Mouse (Mus musculus): ENCODE measurements around the gene Trp53i11. TPM values are rescaled to one million over a fixed set of nuclear protein-coding genes. Genes with fewer than 3 reads are reported as not detected.

Gene Trp53i11
- polyA plus RNA-seq, 1 experiment from 2014 or later = 77.0 TPM

DNA sequence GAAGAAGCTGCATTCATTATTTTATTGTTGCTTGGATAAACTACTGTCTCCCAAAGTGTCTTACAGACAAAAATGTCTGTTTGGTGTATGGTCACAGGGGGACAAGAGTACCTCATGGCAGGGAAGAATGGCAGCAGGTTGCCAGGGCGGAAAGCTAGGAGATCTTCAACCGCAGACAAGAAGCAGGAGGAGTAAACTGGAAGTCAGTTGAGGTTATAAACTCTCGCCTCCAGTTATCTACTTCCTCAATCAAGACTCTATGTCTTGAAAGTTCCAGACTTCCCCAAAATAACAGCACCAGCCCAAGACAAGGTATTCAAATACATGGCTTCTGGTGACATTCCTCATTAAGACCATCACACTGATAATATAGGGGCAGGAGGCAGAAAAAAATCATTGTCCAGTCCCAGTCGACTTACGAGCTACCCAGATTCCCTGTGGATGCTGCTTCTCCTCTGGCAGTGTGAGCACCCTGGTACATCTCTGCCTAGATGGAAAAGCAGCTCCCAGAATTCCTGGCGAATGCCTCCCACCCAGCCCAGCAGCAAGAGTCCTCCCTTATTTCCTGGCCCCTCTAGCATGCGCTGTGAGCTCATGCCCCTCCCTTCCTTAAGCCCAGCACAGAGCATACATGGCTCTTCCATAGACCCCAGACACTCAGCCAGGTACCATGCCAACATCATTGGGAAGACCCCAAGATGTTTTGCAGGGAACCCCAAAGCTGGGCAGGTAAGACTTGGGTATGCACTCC, 25.3 kb upstream of the Trp53i11 start:
- DNase-seq (ENCODE audit: extremely low spot score, low spot score) = no peak
- no peak overlapping the region for H3K4me3 ChIP-seq
- H3K9me3 ChIP-seq = no peaks in the 10 kb centered on the region
- H3K36me3 ChIP-seq (replicated peaks) = no peaks in the 10 kb centered on the region
- peaks cover 16% of the 10 kb centered on the region; the same call in 1 of the 2 replicates for H3K4me1 ChIP-seq
- WGBS = 80% methylated on average over 7 of the region's 7 CpGs
- 0 out of 2 replicates have a peak, but pooled peaks cover 4% of the 10 kb centered on the region for H3K27me3 ChIP-seq (ENCODE audit: poor library complexity, severe bottlenecking)
- no peak overlapping the region for H3K27ac ChIP-seq

DNA sequence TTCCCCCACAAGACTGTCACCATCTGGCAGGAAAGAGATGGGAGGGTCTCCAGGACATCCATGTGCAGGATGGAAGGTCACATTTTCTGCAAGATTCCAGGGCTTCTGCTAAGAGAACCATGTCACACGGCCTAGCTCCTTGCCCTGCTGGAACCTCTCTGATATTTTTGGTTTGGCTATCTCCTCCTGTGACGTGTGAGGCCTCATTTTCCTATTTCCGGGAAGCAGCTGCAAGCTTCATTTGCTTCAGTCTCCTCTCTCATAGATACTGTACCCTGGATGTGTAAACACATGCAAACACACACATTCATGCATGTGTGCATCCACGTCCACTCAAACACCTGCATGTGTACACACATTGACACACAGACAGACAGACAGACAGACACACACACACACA, 24.6 kb upstream of the Trp53i11 start:
- H3K9me3 ChIP-seq = no peaks in the 10 kb centered on the region
- H3K27ac ChIP-seq = no peak overlapping the region
- H3K4me3 ChIP-seq = no peak overlapping the region
- H3K27me3 ChIP-seq (ENCODE audit: poor library complexity, severe bottlenecking) = 0 out of 2 replicates have a peak, but pooled peaks cover 4% of the 10 kb centered on the region
- H3K36me3 ChIP-seq (replicated peaks) = no peaks in the 10 kb centered on the region
- WGBS = 80% methylated on average over 4 of the region's 4 CpGs
- DNase-seq (ENCODE audit: extremely low spot score, low spot score) = no peak
- peaks cover 16% of the 10 kb centered on the region; the same call in 1 of the 2 replicates for H3K4me1 ChIP-seq

DNA sequence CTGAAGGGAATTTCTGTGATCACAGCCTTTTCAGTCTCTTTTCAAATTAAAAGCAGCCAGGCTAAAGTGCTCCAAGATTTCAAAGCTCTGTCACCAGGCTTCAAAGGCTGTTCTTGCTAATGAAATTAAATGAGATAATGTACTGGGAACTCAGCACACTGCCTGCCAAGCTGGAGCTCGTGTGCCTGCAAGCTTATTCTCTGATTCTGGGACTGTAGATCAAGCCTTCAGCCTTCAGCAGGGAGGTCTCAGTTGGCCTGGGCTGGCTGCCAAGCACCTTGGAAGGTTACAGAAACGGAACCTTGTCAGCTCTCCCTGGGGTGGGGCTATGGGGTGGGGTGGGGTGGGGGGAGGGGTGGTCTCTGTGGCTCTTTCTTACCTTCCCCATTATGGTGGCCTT, 24.0 kb upstream of the Trp53i11 start:
- peaks cover 16% of the 10 kb centered on the region; the same call in 1 of the 2 replicates for H3K4me1 ChIP-seq
- no peaks in the 10 kb centered on the region for H3K9me3 ChIP-seq
- no peak overlapping the region for H3K4me3 ChIP-seq
- H3K36me3 ChIP-seq (replicated peaks) = no peaks in the 10 kb centered on the region
- no peak overlapping the region for H3K27ac ChIP-seq
- H3K27me3 ChIP-seq (ENCODE audit: poor library complexity, severe bottlenecking) = 0 out of 2 replicates have a peak, but pooled peaks cover 4% of the 10 kb centered on the region
- WGBS = 45% methylated on average over 2 of the region's 2 CpGs
- DNase-seq (ENCODE audit: extremely low spot score, low spot score) = no peak

DNA sequence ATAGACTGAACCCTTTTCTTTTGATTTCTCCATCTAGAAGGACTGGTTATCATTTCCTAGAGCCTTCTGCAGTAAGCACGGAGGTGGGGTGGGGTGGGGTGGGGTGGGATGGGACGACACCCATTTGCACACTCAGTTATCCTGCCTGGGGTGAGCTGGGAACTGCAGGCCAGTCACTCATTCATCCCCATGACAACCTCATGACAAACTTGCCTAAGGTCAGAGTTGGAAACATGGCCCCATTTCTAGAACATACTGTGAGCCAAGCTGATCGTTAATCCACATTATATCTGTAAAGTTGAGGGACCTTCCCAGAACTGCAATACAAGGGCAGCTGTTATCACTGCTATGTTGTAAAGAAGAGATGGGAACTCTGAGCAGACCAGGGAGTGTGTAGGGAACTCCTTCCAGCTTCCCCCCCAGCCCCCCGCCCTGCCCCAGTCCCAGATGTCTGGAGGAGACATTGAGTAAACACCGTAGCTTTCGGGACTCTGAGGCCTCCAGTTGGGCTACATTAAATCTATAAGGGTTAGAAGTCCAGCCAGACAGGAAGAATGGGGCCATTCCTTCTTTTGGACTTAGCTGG, 23.5 kb upstream of the Trp53i11 start:
- H3K36me3 ChIP-seq (replicated peaks) = no peaks in the 10 kb centered on the region
- H3K4me1 ChIP-seq = peaks cover 16% of the 10 kb centered on the region; the same call in 1 of the 2 replicates
- no peak overlapping the region for H3K27ac ChIP-seq
- DNase-seq (ENCODE audit: extremely low spot score, low spot score) = no peak
- 94% methylated on average over 6 of the region's 6 CpGs for WGBS
- no peak overlapping the region for H3K4me3 ChIP-seq
- H3K9me3 ChIP-seq = no peaks in the 10 kb centered on the region
- H3K27me3 ChIP-seq (ENCODE audit: poor library complexity, severe bottlenecking) = 0 out of 2 replicates have a peak, but pooled peaks cover 4% of the 10 kb centered on the region

DNA sequence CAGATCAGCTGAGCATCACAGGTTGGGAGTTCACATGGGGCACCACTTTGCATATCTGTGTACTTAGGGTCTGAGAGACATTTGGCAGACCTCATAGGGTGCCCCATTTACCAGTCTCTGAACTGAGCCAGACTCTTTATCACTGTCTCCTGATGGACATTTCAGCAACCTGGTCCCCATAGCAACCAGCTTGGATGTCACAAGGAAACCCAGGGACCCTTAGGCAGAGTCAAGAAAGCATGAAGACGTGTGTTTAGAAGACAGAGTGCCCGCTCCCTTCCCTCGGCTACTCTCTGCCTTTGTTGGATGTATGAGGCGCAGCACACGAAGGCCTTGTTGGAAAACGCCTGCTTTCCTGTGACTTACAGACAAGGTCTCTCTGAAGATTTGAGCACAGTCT, 21.1 kb upstream of the Trp53i11 start:
- H3K9me3 ChIP-seq = no peaks in the 10 kb centered on the region
- H3K36me3 ChIP-seq (replicated peaks) = no peaks in the 10 kb centered on the region
- 0 out of 2 replicates have a peak overlapping the region, but pooled peaks have one; percentile 44 for H3K27ac ChIP-seq
- peaks cover 22% of the 10 kb centered on the region for H3K27me3 ChIP-seq (ENCODE audit: poor library complexity, severe bottlenecking)
- DNase-seq (ENCODE audit: extremely low spot score, low spot score) = no peak
- peaks cover 24% of the 10 kb centered on the region for H3K4me1 ChIP-seq
- H3K4me3 ChIP-seq = no peak overlapping the region
- 86% methylated on average over 6 of the region's 6 CpGs for WGBS

DNA sequence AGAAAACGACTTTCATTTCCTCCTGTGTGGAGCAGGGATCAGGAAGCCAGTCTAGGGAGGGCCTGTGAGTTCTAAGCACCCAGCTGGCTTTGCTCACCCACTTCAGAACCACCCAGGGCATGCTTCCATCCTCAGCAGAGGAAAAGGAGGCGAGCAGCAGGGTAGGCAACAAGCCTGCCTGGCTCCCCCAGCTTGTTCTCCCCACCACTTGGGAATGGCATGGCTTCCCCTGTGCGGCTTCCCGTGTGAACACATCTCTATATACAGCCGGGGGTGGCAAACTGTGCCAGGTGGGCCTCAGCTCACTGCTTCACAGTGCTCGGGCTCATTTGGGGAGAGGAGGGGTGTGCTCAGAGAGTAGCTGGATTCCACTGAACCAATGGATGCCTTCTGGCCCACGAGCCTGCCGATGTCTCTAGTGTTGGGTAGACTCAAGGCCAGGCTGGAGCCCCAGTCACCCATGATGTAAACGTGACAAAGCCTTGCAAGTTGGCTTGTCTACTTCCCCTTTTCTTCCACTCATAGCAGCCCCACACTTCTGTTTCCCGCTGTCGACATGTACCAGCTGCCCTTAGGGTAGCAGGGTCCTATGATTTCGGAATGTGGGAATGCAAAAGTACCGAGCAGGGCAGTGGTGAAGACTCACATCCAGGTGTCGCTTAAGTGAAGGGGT, 20.5 kb upstream of the Trp53i11 start:
- H3K27me3 ChIP-seq (ENCODE audit: poor library complexity, severe bottlenecking) = peaks cover 28% of the 10 kb centered on the region

DNA sequence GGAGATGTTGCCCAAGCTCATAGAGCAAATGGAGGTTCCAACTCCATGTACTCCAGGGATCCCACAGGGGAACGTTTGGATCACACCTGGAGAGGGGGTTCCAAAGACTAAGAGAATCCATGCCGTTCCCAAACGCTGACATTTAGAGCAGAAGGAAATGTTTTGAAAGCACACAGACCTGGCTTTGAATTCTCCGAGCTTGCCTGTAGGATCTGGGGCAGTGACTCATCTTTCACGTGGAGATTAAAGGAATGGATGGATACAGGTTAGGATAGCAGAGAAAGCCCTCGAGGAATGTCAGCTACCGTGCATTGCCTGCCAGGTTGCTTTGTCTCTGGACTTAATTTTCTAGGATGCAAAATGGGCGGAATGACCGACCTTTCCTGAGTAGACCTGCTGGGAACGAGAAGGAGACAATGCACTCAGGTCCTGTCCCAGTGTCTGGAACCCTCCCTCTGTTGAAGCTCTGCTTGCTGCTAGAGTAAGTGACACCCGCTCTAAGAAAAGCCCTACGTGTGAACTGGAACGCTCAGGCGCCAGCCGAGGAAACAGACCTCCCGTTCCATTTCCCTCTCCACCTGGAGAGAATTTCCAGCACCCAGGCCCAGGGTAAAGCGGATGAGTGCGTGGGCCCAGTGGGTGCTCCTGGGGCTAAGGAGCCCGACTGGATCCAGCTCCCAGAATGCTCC, 17.0 kb upstream of the Trp53i11 start:
- H3K4me1 ChIP-seq = peaks cover 49% of the 10 kb centered on the region
- DNase-seq (ENCODE audit: extremely low spot score, low spot score) = no peak
- no peaks in the 10 kb centered on the region for H3K36me3 ChIP-seq (replicated peaks)
- H3K27me3 ChIP-seq (ENCODE audit: poor library complexity, severe bottlenecking) = peaks cover 41% of the 10 kb centered on the region
- no peaks in the 10 kb centered on the region for H3K9me3 ChIP-seq
- H3K27ac ChIP-seq = no peak overlapping the region
- no peak overlapping the region for H3K4me3 ChIP-seq
- WGBS = 83% methylated on average over 19 of the region's 19 CpGs

More for the DNA sequence above, 20.5 kb upstream of the Trp53i11 start:
- Histone ChIP-seq H3K9me3 (no peaks in the 10 kb centered on the region), H3K36me3 (replicated peaks) (no peaks in the 10 kb centered on the region), H3K27ac (peak overlapping the region; percentile 44; the same call in 1 of the 2 replicates), H3K4me1 (peaks cover 28% of the 10 kb centered on the region), H3K4me3 (no peak overlapping the region)
- DNase-seq (ENCODE audit: extremely low spot score, low spot score) = no peak
- 85% methylated on average over 14 of the region's 14 CpGs for WGBS

DNA sequence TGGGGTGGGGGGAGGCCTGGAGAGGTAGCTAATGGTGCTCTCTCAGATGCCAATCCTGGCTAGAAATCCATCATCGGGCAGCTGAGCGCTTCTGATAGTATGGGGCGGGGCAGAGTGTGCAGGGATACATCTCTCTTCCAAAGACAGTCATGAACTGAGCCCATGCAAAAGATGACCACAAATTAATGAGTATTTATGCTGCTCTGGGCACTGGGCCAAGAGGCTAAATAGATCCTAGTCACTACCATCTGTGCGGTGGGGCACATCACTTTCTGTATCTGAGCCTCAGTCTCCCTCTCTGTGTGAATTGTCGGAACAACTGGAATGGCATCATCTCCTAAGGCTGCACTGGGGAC, 16.5 kb upstream of the Trp53i11 start:
- H3K27ac ChIP-seq = peak overlapping the region; percentile 12; the same call in 1 of the 2 replicates
- peaks cover 43% of the 10 kb centered on the region for H3K27me3 ChIP-seq (ENCODE audit: poor library complexity, severe bottlenecking)
- H3K9me3 ChIP-seq = no peaks in the 10 kb centered on the region
- peaks cover 54% of the 10 kb centered on the region for H3K4me1 ChIP-seq
- no peaks in the 10 kb centered on the region for H3K36me3 ChIP-seq (replicated peaks)
- 95% methylated on average over 5 of the region's 5 CpGs for WGBS
- DNase-seq (ENCODE audit: extremely low spot score, low spot score) = no peak
- H3K4me3 ChIP-seq = no peak overlapping the region

DNA sequence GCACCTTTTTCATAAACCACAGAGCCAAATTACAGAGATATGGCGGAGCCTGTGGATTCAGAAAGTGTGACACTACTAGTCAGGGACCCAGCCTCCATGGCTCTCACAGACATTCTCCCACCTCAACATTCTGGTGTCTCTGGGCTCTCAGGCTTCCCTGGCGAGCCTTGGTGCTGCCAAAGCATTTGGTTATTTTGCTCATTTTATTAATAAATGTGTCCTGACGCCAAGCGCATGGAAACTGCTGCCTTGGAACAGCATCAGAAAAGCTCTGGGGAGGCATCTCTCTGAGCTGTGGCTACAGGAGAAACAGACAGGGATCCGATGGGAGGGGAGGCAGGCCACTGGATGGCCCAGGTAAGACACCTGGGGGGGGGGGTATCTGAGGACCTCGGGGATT, 15.4 kb upstream of the Trp53i11 start:
- Histone ChIP-seq H3K27me3 (ENCODE audit: poor library complexity, severe bottlenecking) (peaks cover 52% of the 10 kb centered on the region), H3K27ac (peak overlapping the region; percentile 12; the same call in 1 of the 2 replicates), H3K36me3 (replicated peaks) (no peaks in the 10 kb centered on the region), H3K9me3 (no peaks in the 10 kb centered on the region), H3K4me3 (no peak overlapping the region), H3K4me1 (peaks cover 58% of the 10 kb centered on the region)
- WGBS = 82% methylated on average over 6 of the region's 6 CpGs
- DNase-seq (ENCODE audit: extremely low spot score, low spot score) = no peak

DNA sequence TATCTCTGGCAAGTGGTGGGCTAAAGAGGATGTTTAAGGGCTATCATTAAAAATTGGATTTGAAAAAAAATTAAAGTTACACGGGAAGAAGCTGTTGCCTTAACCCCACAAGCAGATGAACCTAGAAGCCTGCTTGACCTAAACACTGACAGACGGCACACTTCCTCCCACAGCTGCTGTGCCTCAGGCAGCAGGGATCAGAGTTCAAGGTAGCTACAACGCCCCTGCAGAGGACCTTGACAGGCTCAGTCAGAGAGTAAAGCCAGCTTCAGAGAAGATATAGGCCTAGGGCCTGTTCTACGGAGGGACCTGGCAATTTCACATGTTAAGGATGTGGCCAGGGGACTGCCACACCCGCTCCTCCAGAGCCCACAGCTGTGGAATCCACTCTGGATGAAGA, 14.9 kb upstream of the Trp53i11 start:
- WGBS = 53% methylated on average over 5 of the region's 5 CpGs
- Histone ChIP-seq H3K4me1 (peaks cover 63% of the 10 kb centered on the region), H3K27ac (peak overlapping the region; percentile 62; the same call in 1 of the 2 replicates), H3K36me3 (replicated peaks) (no peaks in the 10 kb centered on the region), H3K4me3 (no peak overlapping the region), H3K27me3 (ENCODE audit: poor library complexity, severe bottlenecking) (peaks cover 56% of the 10 kb centered on the region), H3K9me3 (no peaks in the 10 kb centered on the region)
- no peak for DNase-seq (ENCODE audit: extremely low spot score, low spot score)

DNA sequence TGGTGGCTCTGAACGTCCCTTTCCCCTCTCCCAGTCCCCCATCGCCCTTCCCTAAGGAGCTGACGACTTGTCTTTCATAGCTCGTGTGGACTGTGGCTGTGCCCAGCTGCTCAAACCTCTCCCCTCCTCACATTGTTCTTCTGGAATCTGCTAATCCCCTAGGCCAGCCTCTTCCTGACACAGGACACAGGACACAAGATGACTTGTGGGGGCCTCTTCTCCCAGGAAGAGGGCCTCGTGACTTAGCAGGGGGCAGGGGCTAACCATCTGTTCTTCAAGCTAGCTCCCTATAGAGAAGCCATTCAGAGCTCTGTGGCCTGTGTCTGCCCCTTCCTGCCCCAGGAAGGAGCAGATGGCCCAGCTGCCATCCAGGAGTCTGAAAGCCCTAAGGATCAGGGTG, 13.2 kb upstream of the Trp53i11 start:
- H3K36me3 ChIP-seq (replicated peaks) = no peaks in the 10 kb centered on the region
- WGBS = 8% methylated on average over 5 of the region's 5 CpGs
- H3K27ac ChIP-seq = peak overlapping the region; percentile 81
- H3K9me3 ChIP-seq = no peaks in the 10 kb centered on the region
- no peak overlapping the region; the same call in 1 of the 2 replicates for H3K4me3 ChIP-seq
- peak; percentile 41 for DNase-seq (ENCODE audit: extremely low spot score, low spot score)
- peaks cover 79% of the 10 kb centered on the region for H3K4me1 ChIP-seq
- peaks cover 73% of the 10 kb centered on the region for H3K27me3 ChIP-seq (ENCODE audit: poor library complexity, severe bottlenecking)

DNA sequence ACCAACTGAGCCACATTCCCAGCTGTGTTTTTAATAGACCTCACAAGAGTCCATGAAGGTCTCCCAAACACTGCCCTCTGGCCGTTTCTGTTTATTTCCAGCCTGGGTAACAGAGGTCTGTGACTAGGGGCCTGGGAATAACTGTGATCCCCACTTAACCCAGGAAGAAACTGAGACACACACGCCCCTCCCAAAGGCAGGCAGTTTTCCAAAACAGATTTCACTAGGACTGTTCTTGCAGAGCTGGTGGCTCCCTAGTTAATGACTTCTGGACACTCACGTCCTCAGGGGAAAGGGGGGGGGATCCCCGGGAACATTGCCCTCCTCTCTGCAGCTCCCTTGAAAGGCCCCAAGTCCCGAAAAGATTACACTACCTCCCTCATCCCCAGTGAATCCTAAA, 12.1 kb upstream of the Trp53i11 start:
- Histone ChIP-seq H3K27me3 (ENCODE audit: poor library complexity, severe bottlenecking) (peaks cover 77% of the 10 kb centered on the region), H3K9me3 (no peaks in the 10 kb centered on the region), H3K4me1 (peaks cover 90% of the 10 kb centered on the region), H3K27ac (peak overlapping the region; percentile 81), H3K36me3 (replicated peaks) (no peaks in the 10 kb centered on the region), H3K4me3 (no peak overlapping the region)
- no peak for DNase-seq (ENCODE audit: extremely low spot score, low spot score)
- 31% methylated on average over 5 of the region's 5 CpGs for WGBS

All from forebrain, embryonic 10.5 days (tissue).